Mouse (Mus musculus) midbrain, embryonic 12.5 days (tissue): ENCODE data around the gene Mrpl51. TPM values are rescaled to one million over a fixed set of nuclear protein-coding genes. Genes with fewer than 3 reads are reported as not detected.

ENCODE experiments used
- ATAC-seq: fragments of 200-750 bp; cut with Nextera tagmentation; 2 replicates; pipeline ENCODE4 v1.8.0; 2017; ENCODE audit warnings: low read depth, moderate TSS enrichment, moderate library complexity; ENCODE audit not compliant: low FRiP score
- H3K27ac ChIP-seq: fragments of 300-500 bp; sonication (generic); replicated peaks from 2 replicates; pipeline ENCODE4 v1.5.1; 2016; ENCODE audit warnings: mild to moderate bottlenecking
- H3K27me3 ChIP-seq: fragments of 300-500 bp; sonication (generic); 2 replicates; pipeline ENCODE4 v1.6.1; 2016; ENCODE audit warnings: mild to moderate bottlenecking
- H3K36me3 ChIP-seq: fragments of 300-500 bp; sonication (generic); 2 replicates; pipeline ENCODE4 v1.6.1; 2016
- H3K4me1 ChIP-seq: fragments of 300-500 bp; sonication (generic); 2 replicates; pipeline ENCODE4 v1.6.1; 2016
- H3K4me2 ChIP-seq: fragments of 300-500 bp; sonication (generic); replicated peaks from 2 replicates; pipeline ENCODE4 v1.6.1; 2016; ENCODE audit warnings: mild to moderate bottlenecking, moderate library complexity
- H3K4me3 ChIP-seq: fragments of 300-500 bp; sonication (generic); 2 replicates; pipeline ENCODE4 v1.5.1; 2016; ENCODE audit warnings: mild to moderate bottlenecking
- H3K9ac ChIP-seq: fragments of 300-500 bp; sonication (generic); replicated peaks from 2 replicates; pipeline ENCODE4 v1.6.1; 2016; ENCODE audit warnings: mild to moderate bottlenecking, moderate library complexity
- H3K9me3 ChIP-seq: fragments of 300-500 bp; sonication (generic); 2 replicates; pipeline ENCODE4 v1.6.1; 2016; ENCODE audit warnings: mild to moderate bottlenecking
- WGBS: fragments of 180-500 bp; shearing (Covaris S2); methylation state at CpG from one replicate; pipeline ENCODE4 v1.1.7; 2016; 5-methylcytosine and 5-hydroxymethylcytosine counted together
- polyA plus RNA-seq: library from polyadenylated mRNA; unstranded; fragments of >200 nt; fragmentation: Nextera tagmentation; extraction: Ambion mirVana; gene quantifications from 2 replicates; pipeline ENCODE4 v1.2.1, GENCODE M21; 2016

Mrpl51 gene
- polyA plus RNA-seq: 165 and 172 TPM in 2 replicates

DNA sequence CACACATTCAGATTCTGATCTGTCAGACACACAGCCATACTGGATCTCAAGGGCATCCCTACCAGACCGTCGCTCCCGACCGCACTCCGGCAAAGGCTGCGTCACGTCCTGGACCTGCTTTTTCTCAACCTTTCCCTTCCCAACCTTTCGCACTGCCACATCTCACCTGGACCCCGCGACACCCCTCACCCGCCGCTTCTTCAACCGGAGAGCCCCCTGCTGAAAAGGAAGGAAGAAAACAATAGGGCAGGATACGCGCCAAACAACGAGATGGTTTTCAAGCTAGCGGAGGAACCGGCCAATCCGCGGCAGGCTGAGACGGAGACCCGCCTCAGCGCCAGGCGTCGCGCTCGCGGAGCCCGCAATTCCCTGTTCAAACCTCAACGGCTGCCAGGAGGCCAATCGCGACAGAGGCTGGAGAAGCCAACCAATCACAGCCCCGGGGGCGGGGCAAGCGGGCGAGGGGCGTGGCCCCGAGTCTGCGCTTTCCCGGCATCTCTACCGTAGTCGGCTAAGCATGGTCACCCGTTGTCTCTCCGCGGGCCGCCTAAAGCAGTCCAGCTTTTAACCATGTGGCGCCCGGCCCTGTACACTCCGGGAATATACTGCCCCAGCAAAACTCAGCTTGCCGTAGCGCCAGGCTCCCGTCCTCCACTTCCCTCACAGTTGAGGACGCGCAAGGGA, at the start of gene Mrpl51, which contains the start of gene Ncapd2:
Gene Mrpl51 (plus strand): TSS at position 470 of the 684 bp plus-strand sequence.
Gene Ncapd2 (minus strand): TSS at position 370 of the 684 bp plus-strand sequence.
- Histone ChIP-seq H3K9me3 (no peaks in the 10 kb centered on the region), H3K27me3 (no peaks in the 10 kb centered on the region), H3K9ac (peak within 1 kb of the TSS; percentile 85), H3K36me3 (peaks cover 52% of the 10 kb centered on the region), H3K4me2 (peak within 1 kb of the TSS; percentile 88), H3K4me3 (peak within 1 kb of the TSS; percentile 72), H3K4me1 (peaks cover 21% of the 10 kb centered on the region), H3K27ac (peak within 1 kb of the TSS; percentile 99)
- under 1% methylated on average over 54 of the region's 54 CpGs for WGBS
- ATAC-seq: peak; percentile 96

DNA sequence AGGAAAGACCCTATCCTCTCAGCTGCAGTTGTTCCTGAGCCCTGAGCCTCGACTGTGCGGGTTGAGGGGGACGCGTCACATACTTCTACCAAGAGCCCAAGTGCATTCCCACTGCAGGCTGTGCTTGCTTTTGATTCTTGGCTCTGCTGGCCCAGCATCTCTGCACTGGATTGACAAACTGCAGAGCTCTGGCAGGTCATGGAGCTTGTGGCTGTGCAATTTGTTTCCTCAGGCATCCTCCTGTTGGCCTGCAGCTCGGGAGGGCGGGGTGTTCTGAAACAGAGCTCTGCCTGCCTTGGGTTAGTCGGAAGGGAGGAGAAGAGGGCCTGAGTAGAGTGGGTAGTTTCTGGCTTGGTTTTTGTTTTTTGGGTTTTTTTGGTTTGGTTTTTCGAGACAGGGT, 49.2 kb upstream of the Mrpl51 start:
- Histone ChIP-seq H3K4me2 (no peak overlapping the region), H3K4me1 (peaks cover 28% of the 10 kb centered on the region), H3K36me3 (peaks cover 66% of the 10 kb centered on the region), H3K9me3 (no peaks in the 10 kb centered on the region), H3K4me3 (no peak overlapping the region), H3K27me3 (no peaks in the 10 kb centered on the region), H3K9ac (no peak overlapping the region), H3K27ac (no peak overlapping the region)
- ATAC-seq: no peak
- WGBS: 96% methylated on average over 8 of the region's 8 CpGs

DNA sequence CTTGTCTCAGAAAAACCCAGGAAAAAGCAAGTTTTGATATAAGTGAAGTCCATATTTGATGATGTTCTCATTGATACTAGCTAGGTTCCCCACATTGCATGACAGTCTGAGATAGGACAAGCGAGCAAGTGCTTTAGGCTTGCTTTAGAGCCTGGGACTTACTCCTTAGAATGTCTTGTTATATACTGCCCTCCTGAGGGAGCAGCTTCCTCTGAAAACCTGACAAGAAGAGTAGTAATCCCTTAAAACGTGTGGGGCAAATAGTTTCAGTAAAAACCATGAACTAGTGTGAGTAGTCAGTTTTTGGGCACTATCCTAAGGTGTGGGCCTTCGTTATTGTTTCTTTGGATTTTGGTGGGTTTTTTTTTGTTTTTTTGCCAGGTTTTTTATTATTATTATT, 48.5 kb upstream of the Mrpl51 start:
- H3K36me3 ChIP-seq: peaks cover 59% of the 10 kb centered on the region
- no peak overlapping the region for H3K27ac ChIP-seq
- no peaks in the 10 kb centered on the region for H3K9me3 ChIP-seq
- no peak overlapping the region for H3K4me2 ChIP-seq
- H3K9ac ChIP-seq: no peak overlapping the region
- no peaks in the 10 kb centered on the region for H3K27me3 ChIP-seq
- WGBS: 79% methylated on average over 3 of the region's 3 CpGs
- ATAC-seq: no peak
- H3K4me3 ChIP-seq: no peak overlapping the region
- peaks cover 32% of the 10 kb centered on the region for H3K4me1 ChIP-seq

DNA sequence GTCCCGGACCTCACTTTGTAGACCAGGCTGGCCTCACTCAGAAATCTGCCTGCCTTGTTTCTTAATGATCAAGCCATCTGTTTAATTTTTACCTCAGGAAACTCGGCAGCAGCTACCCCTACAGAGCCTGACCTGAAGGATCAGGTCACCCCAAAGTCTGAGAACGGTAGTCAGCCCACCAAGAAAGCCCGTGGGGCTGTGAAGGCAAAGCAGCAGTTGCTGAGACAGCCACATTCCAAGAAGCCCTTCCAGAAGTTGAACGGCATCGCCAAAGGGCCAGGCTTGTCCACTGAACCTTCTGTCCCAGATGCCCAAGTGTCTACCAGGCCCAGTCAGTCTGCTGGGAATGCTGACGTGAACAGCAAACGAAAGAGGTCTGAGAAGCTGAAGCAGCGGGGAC, 47.7 kb upstream of the Mrpl51 start:
- Histone ChIP-seq H3K4me2 (no peak overlapping the region), H3K27ac (peak overlapping the region; percentile 95; the same call in 1 of the 2 replicates), H3K4me1 (peaks cover 39% of the 10 kb centered on the region), H3K9me3 (no peaks in the 10 kb centered on the region), H3K36me3 (peaks cover 51% of the 10 kb centered on the region), H3K4me3 (no peak overlapping the region), H3K9ac (no peak overlapping the region), H3K27me3 (no peaks in the 10 kb centered on the region)
- 84% methylated on average over 9 of the region's 9 CpGs for WGBS
- ATAC-seq: no peak

DNA sequence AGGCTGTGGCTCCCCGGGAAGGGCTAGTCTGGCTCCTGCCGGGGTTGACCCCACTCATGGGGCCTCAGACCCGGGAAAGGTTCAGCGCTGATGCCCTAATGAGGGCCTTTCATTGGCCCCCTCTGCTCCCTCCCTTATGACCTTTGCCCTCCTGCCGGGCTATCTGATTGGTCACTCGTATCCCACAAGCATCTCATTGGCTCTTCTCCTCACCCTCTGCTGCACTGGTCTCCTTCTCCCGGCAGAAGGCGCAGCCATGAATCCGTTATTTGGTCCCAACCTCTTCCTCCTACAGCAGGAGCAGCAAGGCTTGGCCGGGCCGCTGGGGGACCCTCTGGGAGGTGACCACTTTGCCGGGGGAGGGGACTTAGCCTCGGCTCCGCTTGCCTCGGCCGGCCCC, 46.6 kb upstream of the Mrpl51 start, which contains the start of gene Iffo1:
Gene Iffo1 (plus strand): TSS at position 241 of the 400 bp plus-strand sequence.
- Histone ChIP-seq H3K27me3 (no peaks in the 10 kb centered on the region), H3K9me3 (no peaks in the 10 kb centered on the region), H3K4me2 (peak within 1 kb of the TSS; percentile 89), H3K4me1 (peaks cover 40% of the 10 kb centered on the region), H3K4me3 (peak within 1 kb of the TSS; percentile 82), H3K36me3 (peaks cover 40% of the 10 kb centered on the region), H3K27ac (peak within 1 kb of the TSS; percentile 95), H3K9ac (peak within 1 kb of the TSS; percentile 91)
- peak; percentile 95 for ATAC-seq
- WGBS: under 1% methylated on average over 16 of the region's 16 CpGs

DNA sequence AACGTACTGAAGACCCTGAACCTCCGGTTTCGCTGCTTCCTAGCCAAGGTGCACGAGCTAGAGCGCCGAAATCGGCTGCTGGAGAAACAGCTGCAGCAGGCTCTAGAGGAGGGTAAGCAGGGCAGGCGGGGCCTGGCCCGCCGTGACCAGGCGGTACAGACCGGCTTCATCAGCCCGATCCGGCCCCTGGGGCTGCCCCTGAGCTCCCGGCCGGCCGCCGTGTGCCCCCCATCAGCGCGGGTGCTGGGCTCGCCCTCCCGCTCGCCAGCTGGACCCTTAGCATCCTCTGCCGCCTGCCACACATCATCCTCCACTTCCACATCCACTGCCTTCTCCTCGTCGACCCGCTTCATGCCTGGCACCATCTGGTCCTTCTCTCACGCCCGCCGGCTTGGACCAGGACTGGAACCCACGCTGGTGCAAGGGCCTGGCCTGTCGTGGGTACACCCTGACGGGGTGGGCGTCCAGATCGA, 46.1 kb upstream of the Mrpl51 start:
- H3K27ac ChIP-seq: peak overlapping the region; percentile 95
- peaks cover 35% of the 10 kb centered on the region for H3K36me3 ChIP-seq
- no peaks in the 10 kb centered on the region for H3K9me3 ChIP-seq
- H3K9ac ChIP-seq: peak overlapping the region; percentile 91
- WGBS: 1% methylated on average over 29 of the region's 35 CpGs
- H3K27me3 ChIP-seq: no peaks in the 10 kb centered on the region
- peak overlapping the region; percentile 82 for H3K4me3 ChIP-seq
- ATAC-seq: peak; percentile 77
- peak overlapping the region; percentile 89 for H3K4me2 ChIP-seq
- peaks cover 40% of the 10 kb centered on the region for H3K4me1 ChIP-seq

DNA sequence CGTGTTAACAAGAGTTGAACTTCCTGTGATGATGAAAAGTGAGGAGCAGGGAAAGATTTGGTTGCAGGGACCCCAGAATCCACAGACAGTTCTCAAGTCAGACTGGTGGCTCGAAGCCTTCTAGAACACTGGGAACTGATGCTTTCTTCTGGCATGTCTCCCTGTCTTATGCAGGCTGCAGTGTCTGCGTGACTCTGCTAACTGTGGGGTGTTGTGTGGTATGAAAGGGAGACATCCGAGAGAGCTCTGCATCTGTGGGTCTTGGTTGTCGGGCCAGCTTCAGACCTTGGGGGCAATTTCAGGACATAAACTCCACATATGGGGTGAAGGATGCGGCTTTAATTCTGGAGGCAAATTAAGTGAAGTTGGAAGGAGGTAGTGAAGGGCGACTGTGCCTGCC, 45.5 kb upstream of the Mrpl51 start:
- Histone ChIP-seq H3K4me2 (peak overlapping the region; percentile 89), H3K27me3 (no peaks in the 10 kb centered on the region), H3K9ac (peak overlapping the region; percentile 91), H3K4me3 (peak overlapping the region; percentile 82), H3K4me1 (peaks cover 40% of the 10 kb centered on the region), H3K9me3 (no peaks in the 10 kb centered on the region), H3K27ac (no peak overlapping the region; the same call in 1 of the 2 replicates), H3K36me3 (peaks cover 30% of the 10 kb centered on the region)
- WGBS: 53% methylated on average over 7 of the region's 7 CpGs
- ATAC-seq: no peak

DNA sequence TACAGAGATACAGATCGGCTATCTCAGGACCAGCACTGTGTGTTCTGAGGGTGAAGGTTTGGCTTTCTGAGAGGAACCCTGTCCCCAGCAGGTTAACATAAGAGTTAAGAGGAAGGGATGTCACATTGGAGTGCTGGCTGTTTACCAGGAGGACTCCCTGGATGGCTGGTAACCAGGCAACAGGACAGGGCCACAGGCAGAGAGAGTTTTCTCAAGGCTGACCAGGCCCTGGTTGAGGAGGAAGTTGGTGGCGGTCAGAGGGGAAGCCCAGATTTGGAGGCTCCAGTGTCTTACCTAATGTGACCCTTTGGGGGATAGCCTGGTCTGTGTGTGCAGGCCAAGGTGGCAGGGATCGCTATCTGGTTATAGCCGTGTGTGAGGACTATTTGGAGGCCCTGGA, 44.8 kb upstream of the Mrpl51 start:
- WGBS: 84% methylated on average over 4 of the region's 4 CpGs
- Histone ChIP-seq H3K9me3 (no peaks in the 10 kb centered on the region), H3K27ac (peak overlapping the region; percentile 39; the same call in 1 of the 2 replicates), H3K9ac (peak overlapping the region; percentile 91), H3K4me3 (peak overlapping the region; percentile 82; the same call in 1 of the 2 replicates), H3K36me3 (peaks cover 30% of the 10 kb centered on the region), H3K4me2 (peak overlapping the region; percentile 89), H3K27me3 (no peaks in the 10 kb centered on the region), H3K4me1 (peaks cover 40% of the 10 kb centered on the region)
- ATAC-seq: no peak

DNA sequence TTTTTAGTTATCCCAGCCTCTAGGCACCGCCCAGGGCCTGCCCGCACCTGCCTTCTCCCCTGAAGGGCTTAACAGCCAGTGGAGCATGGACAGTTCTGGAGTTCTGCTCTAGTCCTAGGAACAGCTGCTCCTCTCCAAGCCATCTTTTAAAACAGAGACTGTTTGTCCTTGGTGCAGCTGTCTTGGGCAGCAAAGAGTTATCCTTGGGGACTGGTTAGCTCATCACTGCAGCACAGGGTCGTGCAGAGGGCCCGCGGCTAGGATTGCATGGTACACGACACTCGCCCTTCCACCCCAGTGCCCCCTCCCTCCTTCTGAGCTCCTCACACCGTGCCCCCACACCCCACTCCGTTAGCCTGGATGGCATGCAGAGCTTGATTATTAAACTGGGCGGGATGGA, 44.3 kb upstream of the Mrpl51 start:
- 55% methylated on average over 10 of the region's 10 CpGs for WGBS
- Histone ChIP-seq H3K4me2 (peak overlapping the region; percentile 89), H3K4me1 (peaks cover 40% of the 10 kb centered on the region), H3K9me3 (no peaks in the 10 kb centered on the region), H3K27ac (peak overlapping the region; percentile 39; the same call in 1 of the 2 replicates), H3K4me3 (peak overlapping the region; percentile 82), H3K36me3 (peaks cover 30% of the 10 kb centered on the region), H3K27me3 (no peaks in the 10 kb centered on the region), H3K9ac (peak overlapping the region; percentile 91)
- ATAC-seq: no peak

DNA sequence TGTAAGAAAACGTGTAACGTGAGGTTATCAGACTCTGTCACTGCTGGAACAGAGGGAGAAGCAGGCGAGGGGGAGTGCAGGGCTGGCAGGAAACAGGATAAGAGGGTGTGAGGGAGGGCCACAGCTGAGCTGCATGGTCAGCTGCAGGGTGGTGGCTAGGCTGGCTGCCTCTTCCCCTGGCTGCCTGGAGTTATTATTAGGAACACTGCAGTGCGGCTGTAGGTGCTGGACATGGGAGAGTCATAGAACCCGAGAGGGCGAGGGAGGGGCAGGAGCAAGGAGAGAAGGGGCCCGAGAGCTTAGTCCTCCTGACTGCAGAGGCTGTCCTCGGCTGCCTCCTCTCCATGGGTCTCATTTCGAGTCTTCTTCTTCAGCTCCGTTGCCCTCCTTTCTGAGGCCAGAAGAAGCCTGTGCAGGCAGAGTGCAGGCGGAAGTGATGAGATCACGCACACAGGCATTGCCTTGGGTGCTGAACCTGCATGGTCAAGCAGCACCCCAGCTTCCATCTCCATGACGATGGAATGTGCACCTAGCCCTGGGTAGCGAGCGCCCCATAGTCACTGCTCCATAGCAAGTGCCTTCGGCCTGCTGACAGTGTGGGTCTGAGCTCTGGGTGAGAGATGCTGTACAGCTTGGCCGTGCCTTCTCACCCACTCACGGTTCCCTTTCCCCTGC, 43.2 kb upstream of the Mrpl51 start:
- no peaks in the 10 kb centered on the region for H3K9me3 ChIP-seq
- no peak for ATAC-seq
- H3K9ac ChIP-seq: peak overlapping the region; percentile 44
- H3K27me3 ChIP-seq: no peaks in the 10 kb centered on the region
- no peak overlapping the region for H3K4me3 ChIP-seq
- 0 out of 2 replicates have a peak overlapping the region, but pooled peaks have one; percentile 35 for H3K27ac ChIP-seq
- 0 out of 2 replicates have a peak overlapping the region, but pooled peaks have one; percentile 4 for H3K4me2 ChIP-seq
- WGBS: 72% methylated on average over 18 of the region's 18 CpGs
- peaks cover 33% of the 10 kb centered on the region for H3K36me3 ChIP-seq
- peaks cover 40% of the 10 kb centered on the region for H3K4me1 ChIP-seq

DNA sequence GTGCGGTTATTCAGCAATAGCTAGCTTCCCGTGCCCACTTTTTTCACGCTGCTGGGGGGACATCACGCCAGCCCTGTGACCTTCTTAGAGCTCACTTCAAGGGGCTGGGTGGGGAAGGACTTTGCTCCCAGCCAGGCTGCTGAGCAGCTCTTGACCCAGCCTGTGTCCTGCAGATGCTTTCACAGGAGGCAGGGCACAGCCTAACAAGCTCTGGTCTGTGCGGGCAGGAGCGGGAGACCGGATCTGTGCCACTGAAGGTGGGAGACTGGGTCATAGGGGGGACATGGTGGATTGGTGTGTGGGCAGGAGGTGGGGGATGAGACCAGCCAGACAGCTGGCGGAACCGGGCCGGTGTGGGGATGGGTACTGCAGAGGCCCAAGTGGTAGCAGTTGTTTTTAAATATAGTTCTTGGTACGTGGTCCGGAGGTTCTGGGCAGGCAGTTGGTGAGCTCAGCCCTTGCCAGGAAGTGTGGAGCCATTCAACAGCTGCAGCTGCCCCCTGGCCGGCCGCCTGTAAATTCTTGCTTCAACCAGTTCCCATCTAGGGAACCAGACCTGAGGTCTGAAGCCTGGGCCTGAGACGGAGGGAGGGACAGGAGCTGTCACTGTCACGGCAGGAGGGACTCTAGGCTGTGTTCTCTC, 42.6 kb upstream of the Mrpl51 start:
- no peak for ATAC-seq
- Histone ChIP-seq H3K4me1 (peaks cover 40% of the 10 kb centered on the region), H3K27ac (0 out of 2 replicates have a peak overlapping the region, but pooled peaks have one; percentile 35), H3K4me2 (no peak overlapping the region), H3K36me3 (peaks cover 33% of the 10 kb centered on the region), H3K4me3 (no peak overlapping the region), H3K9ac (peak overlapping the region; percentile 44; the same call in 1 of the 2 replicates), H3K9me3 (no peaks in the 10 kb centered on the region), H3K27me3 (no peaks in the 10 kb centered on the region)
- 84% methylated on average over 16 of the region's 16 CpGs for WGBS
